Mouse (Mus musculus): ENCODE data around the gene Tmem63b. TPM values are rescaled to one million over a fixed set of nuclear protein-coding genes. Genes with fewer than 3 reads are reported as not detected.

The Tmem63b gene
- polyA plus RNA-seq (2014; fragmentation: Nextera tagmentation; extraction: Ambion mirVana) = 31.2 and 32.4 TPM in 2 replicates

- Histone ChIP-seq H3K4me2 (ENCODE audit: low read length) (peak within 1 kb of the TSS; percentile 80), H3K27me3 (ENCODE audit: control insufficient read depth, insufficient read depth, low read length) (no peaks in the 10 kb centered on the region), H3K27ac (replicated peaks in 1 of 2; ENCODE audit: control insufficient read depth in 1 of 2, insufficient read depth in 1 of 2, low read depth in 2 of 2, low read length in 2 of 2) (peak within 1 kb of the TSS; percentile 33 to 59), H3K9me3 (ENCODE audit: control insufficient read depth, low read length) (0 out of 2 replicates have a peak, but pooled peaks cover under 1% of the 10 kb centered on the region), H3K4me3 (ENCODE audit: control insufficient read depth in 1 of 2, insufficient read depth in 1 of 2, low read depth in 1 of 2, low read length in 2 of 2) (peak within 1 kb of the TSS; percentile 81 to 87), H3K4me1 (ENCODE audit: control insufficient read depth in 2 of 2, insufficient read depth in 2 of 2, low read length in 2 of 2) (peaks cover 12 to 21% of the 10 kb centered on the region in 2 experiments), H3K9ac (ENCODE audit: low read length) (peak within 1 kb of the TSS; percentile 90), H3K36me3 (ENCODE audit: control insufficient read depth, insufficient read depth, low read length) (no peaks in the 10 kb centered on the region)
- 9% methylated on average over 12 of the region's 12 CpGs for WGBS
- ATAC-seq (ENCODE audit: insufficient number of reproducible peaks, insufficient read depth, low FRiP score, low read depth) = no peak
Measured at GRCm38 (mm10) chr17:45686716-45687115, at the start of gene Tmem63b. Gene Tmem63b (minus strand): TSS chr17:45686905.

- H3K27me3 ChIP-seq (ENCODE audit: control insufficient read depth, insufficient read depth, low read length) = no peaks in the 10 kb centered on the region; the same call in 1 of the 2 replicates
- peak overlapping the region; percentile 90 to 92 for H3K27ac ChIP-seq (replicated peaks in 1 of 2; ENCODE audit: control insufficient read depth in 1 of 2, insufficient read depth in 1 of 2, low read depth in 2 of 2, low read length in 2 of 2)
- 8% methylated on average over 10 of the region's 10 CpGs for WGBS
- H3K4me1 ChIP-seq (ENCODE audit: control insufficient read depth in 2 of 2, insufficient read depth in 2 of 2, low read length in 2 of 2) = peaks cover 36 to 40% of the 10 kb centered on the region in 2 experiments
- peak; percentile 18; the same call in 1 of the 2 replicates for ATAC-seq (ENCODE audit: insufficient number of reproducible peaks, insufficient read depth, low FRiP score, low read depth)
- peak overlapping the region; percentile 89 for H3K9ac ChIP-seq (ENCODE audit: low read length)
- no peaks in the 10 kb centered on the region for H3K36me3 ChIP-seq (ENCODE audit: control insufficient read depth, insufficient read depth, low read length)
- peak overlapping the region; percentile 46 to 55 for H3K4me3 ChIP-seq (ENCODE audit: control insufficient read depth in 1 of 2, insufficient read depth in 1 of 2, low read depth in 1 of 2, low read length in 2 of 2)
- H3K9me3 ChIP-seq (ENCODE audit: control insufficient read depth, low read length) = no peaks in the 10 kb centered on the region
- H3K4me2 ChIP-seq (ENCODE audit: low read length) = peak overlapping the region; percentile 87
Measured at GRCm38 (mm10) chr17:45735382-45736310, 48.9 kb upstream of the Tmem63b start.

GRCm38 (mm10) chr17:45734881-45735280, 48.2 kb upstream of the Tmem63b start:
- Histone ChIP-seq H3K4me3 (ENCODE audit: control insufficient read depth in 1 of 2, insufficient read depth in 1 of 2, low read depth in 1 of 2, low read length in 2 of 2) (no peak overlapping the region), H3K9ac (ENCODE audit: low read length) (peak overlapping the region; percentile 70; the same call in 1 of the 2 replicates), H3K36me3 (ENCODE audit: control insufficient read depth, insufficient read depth, low read length) (no peaks in the 10 kb centered on the region), H3K27ac (replicated peaks in 1 of 2; ENCODE audit: control insufficient read depth in 1 of 2, insufficient read depth in 1 of 2, low read depth in 2 of 2, low read length in 2 of 2) (peak overlapping the region; percentile 0 to 92; a peak in 2 of 4 replicates), H3K27me3 (ENCODE audit: control insufficient read depth, insufficient read depth, low read length) (no peaks in the 10 kb centered on the region; the same call in 1 of the 2 replicates), H3K9me3 (ENCODE audit: control insufficient read depth, low read length) (no peaks in the 10 kb centered on the region), H3K4me2 (ENCODE audit: low read length) (no peak overlapping the region), H3K4me1 (ENCODE audit: control insufficient read depth in 2 of 2, insufficient read depth in 2 of 2, low read length in 2 of 2) (peaks cover 39 to 43% of the 10 kb centered on the region in 2 experiments)
- WGBS = 73% methylated on average over 4 of the region's 4 CpGs
- 0 out of 2 replicates have a peak, but pooled peaks have one; percentile 11 for ATAC-seq (ENCODE audit: insufficient number of reproducible peaks, insufficient read depth, low FRiP score, low read depth)

- H3K27me3 ChIP-seq (ENCODE audit: control insufficient read depth, insufficient read depth, low read length) = no peaks in the 10 kb centered on the region; the same call in 1 of the 2 replicates
- H3K4me1 ChIP-seq (ENCODE audit: control insufficient read depth in 2 of 2, insufficient read depth in 2 of 2, low read length in 2 of 2) = peaks cover 44 to 48% of the 10 kb centered on the region in 2 experiments
- peak overlapping the region; percentile 64 for H3K4me2 ChIP-seq (ENCODE audit: low read length)
- H3K27ac ChIP-seq (replicated peaks in 1 of 2; ENCODE audit: control insufficient read depth in 1 of 2, insufficient read depth in 1 of 2, low read depth in 2 of 2, low read length in 2 of 2) = peak overlapping the region; percentile 28 to 92
- 26% methylated on average over 3 of the region's 3 CpGs for WGBS
- H3K9ac ChIP-seq (ENCODE audit: low read length) = peak overlapping the region; percentile 70
- no peaks in the 10 kb centered on the region for H3K9me3 ChIP-seq (ENCODE audit: control insufficient read depth, low read length)
- no peak for ATAC-seq (ENCODE audit: insufficient number of reproducible peaks, insufficient read depth, low FRiP score, low read depth)
- no peaks in the 10 kb centered on the region for H3K36me3 ChIP-seq (ENCODE audit: control insufficient read depth, insufficient read depth, low read length)
- H3K4me3 ChIP-seq (ENCODE audit: control insufficient read depth in 1 of 2, insufficient read depth in 1 of 2, low read depth in 1 of 2, low read length in 2 of 2) = no peak overlapping the region
Measured at GRCm38 (mm10) chr17:45734333-45734732, 47.6 kb upstream of the Tmem63b start.

GRCm38 (mm10) chr17:45733735-45734301, 47.1 kb upstream of the Tmem63b start, which contains the start of gene 1600014C23Rik:
Gene 1600014C23Rik (minus strand): TSS chr17:45733844.
- peak; percentile 8; the same call in 1 of the 2 replicates for ATAC-seq (ENCODE audit: insufficient number of reproducible peaks, insufficient read depth, low FRiP score, low read depth)
- under 1% methylated on average over 38 of the region's 41 CpGs for WGBS
- H3K4me1 ChIP-seq (ENCODE audit: control insufficient read depth in 2 of 2, insufficient read depth in 2 of 2, low read length in 2 of 2) = peaks cover 49 to 53% of the 10 kb centered on the region in 2 experiments

GRCm38 (mm10) chr17:45733038-45733734, 46.5 kb upstream of the Tmem63b start:
- ATAC-seq (ENCODE audit: insufficient number of reproducible peaks, insufficient read depth, low FRiP score, low read depth) = no peak
- Histone ChIP-seq H3K4me1 (ENCODE audit: control insufficient read depth in 2 of 2, insufficient read depth in 2 of 2, low read length in 2 of 2) (peaks cover 49 to 55% of the 10 kb centered on the region in 2 experiments), H3K36me3 (ENCODE audit: control insufficient read depth, insufficient read depth, low read length) (no peaks in the 10 kb centered on the region), H3K27ac (replicated peaks in 1 of 2; ENCODE audit: control insufficient read depth in 1 of 2, insufficient read depth in 1 of 2, low read depth in 2 of 2, low read length in 2 of 2) (peak overlapping the region; percentile 37 to 92; a peak in 2 of 4 replicates), H3K9ac (ENCODE audit: low read length) (peak overlapping the region; percentile 70), H3K9me3 (ENCODE audit: control insufficient read depth, low read length) (no peaks in the 10 kb centered on the region), H3K27me3 (ENCODE audit: control insufficient read depth, insufficient read depth, low read length) (no peaks in the 10 kb centered on the region; the same call in 1 of the 2 replicates), H3K4me3 (ENCODE audit: control insufficient read depth in 1 of 2, insufficient read depth in 1 of 2, low read depth in 1 of 2, low read length in 2 of 2) (peak overlapping the region; percentile 33 to 35; a peak in 2 of 4 replicates), H3K4me2 (ENCODE audit: low read length) (peak overlapping the region; percentile 64)
- WGBS = 69% methylated on average over 18 of the region's 19 CpGs

More at GRCm38 (mm10) chr17:45733735-45734301, 47.1 kb upstream of the Tmem63b start, which contains the start of gene 1600014C23Rik:
- no peaks in the 10 kb centered on the region for H3K36me3 ChIP-seq (ENCODE audit: control insufficient read depth, insufficient read depth, low read length)
- no peaks in the 10 kb centered on the region; the same call in 1 of the 2 replicates for H3K27me3 ChIP-seq (ENCODE audit: control insufficient read depth, insufficient read depth, low read length)
- peak within 1 kb of the TSS; percentile 70 for H3K9ac ChIP-seq (ENCODE audit: low read length)
- H3K4me2 ChIP-seq (ENCODE audit: low read length) = peak within 1 kb of the TSS; percentile 64
- H3K27ac ChIP-seq (replicated peaks in 1 of 2; ENCODE audit: control insufficient read depth in 1 of 2, insufficient read depth in 1 of 2, low read depth in 2 of 2, low read length in 2 of 2) = peak within 1 kb of the TSS; percentile 37 to 92
- peak within 1 kb of the TSS; percentile 33 to 35 for H3K4me3 ChIP-seq (ENCODE audit: control insufficient read depth in 1 of 2, insufficient read depth in 1 of 2, low read depth in 1 of 2, low read length in 2 of 2)
- no peaks in the 10 kb centered on the region for H3K9me3 ChIP-seq (ENCODE audit: control insufficient read depth, low read length)
